8 mouse cellular contexts compared by ENCODE assay signal in genomic region chr3:88738641-88739040, GRCm38 (mm10). TPM values are rescaled to one million over a fixed set of nuclear protein-coding genes. Genes with fewer than 3 reads are reported as not detected.
DNase-seq lines count a peak whose midpoint lies in the region; ATAC-seq lines count a peak whose summit lies in the region.

No protein-coding gene starts in this region.

- no peak for ATAC-seq in cerebellum, adult (ENCODE audit: insufficient number of reproducible peaks, low FRiP score, low TSS enrichment)

- DNase-seq in cerebellum, adult 18-20 months: peak; percentile 48 to 58
- peak; percentile 42 for DNase-seq in ovary, postnatal 14 days (ENCODE audit: low spot score)
- no peak for DNase-seq in ovary, postnatal 10 days (ENCODE audit: low spot score)
- DNase-seq in c-Kit-positive CD71-positive TER-119-positive erythroid progenitor cells, embryonic 14.5 days (ENCODE audit: low spot score): peak; percentile 53
- DNase-seq in heart, adult 8-10 months (ENCODE audit: low spot score): peak; percentile 66
- peak; percentile 69 to 76 for DNase-seq in lung, adult 18-20 months
- peak; percentile 48 to 80 for DNase-seq in spleen, postnatal 10 days (ENCODE audit: low spot score in 2 of 2)

RNA-seq across cellular contexts. Expression of gene Rit1, which starts 22.0 kb away (rescaled TPM):
- 10 to 100 TPM; 61.8 to 76.1 (median 67.9) TPM for total RNA-seq in heart, adult 8-10 months (2022)

RNA-seq across cellular contexts. Expression of gene Syt11, which starts 36.3 kb away (rescaled TPM):
- 1 to 10 TPM; 6.4 to 9.0 (median 7.7) TPM for total RNA-seq in heart, adult 8-10 months (2022)

RNA-seq across cellular contexts. Expression of gene Khdc4, which starts 53.0 kb away (rescaled TPM):
- 10 to 100 TPM; 26.3 to 31.5 (median 27.8) TPM for total RNA-seq in heart, adult 8-10 months (2022)
